Mouse (Mus musculus) B cell, adult 2 months (primary cell): ENCODE data around the gene Pde6g.

Source experiments
- DNase-seq, 2 experiments: peaks; one replicate each; pipeline ENCODE4 v3.0.0; 2022

Pde6g gene

GRCm38 (mm10) chr11:120453306-120453705 lies at the start of gene Pde6g:
TSS of gene Pde6g (minus strand) at chr11:120453500.
- DNase-seq = no peak

DNA sequence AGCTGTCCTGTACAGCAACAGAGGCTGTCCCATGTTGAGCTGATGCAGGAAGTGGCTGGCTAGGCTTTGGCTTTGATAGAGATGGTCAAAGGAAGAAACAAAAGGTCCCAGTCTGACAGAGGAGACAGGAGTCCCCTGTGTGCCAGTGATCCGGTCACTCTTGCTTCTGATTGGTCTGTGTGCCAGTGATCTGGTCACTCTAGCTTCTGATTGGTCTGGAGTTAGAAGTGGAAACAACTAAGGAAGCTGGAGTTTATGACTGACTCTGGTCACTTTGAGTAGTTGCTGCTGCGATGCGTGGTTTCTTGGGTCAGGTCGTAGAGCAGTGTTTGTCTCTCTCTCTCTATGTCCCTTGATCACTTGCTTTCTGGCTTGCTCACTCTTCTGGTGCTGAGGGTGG lies 48.4 kb upstream of the Pde6g start:
- DNase-seq = no peak

DNA sequence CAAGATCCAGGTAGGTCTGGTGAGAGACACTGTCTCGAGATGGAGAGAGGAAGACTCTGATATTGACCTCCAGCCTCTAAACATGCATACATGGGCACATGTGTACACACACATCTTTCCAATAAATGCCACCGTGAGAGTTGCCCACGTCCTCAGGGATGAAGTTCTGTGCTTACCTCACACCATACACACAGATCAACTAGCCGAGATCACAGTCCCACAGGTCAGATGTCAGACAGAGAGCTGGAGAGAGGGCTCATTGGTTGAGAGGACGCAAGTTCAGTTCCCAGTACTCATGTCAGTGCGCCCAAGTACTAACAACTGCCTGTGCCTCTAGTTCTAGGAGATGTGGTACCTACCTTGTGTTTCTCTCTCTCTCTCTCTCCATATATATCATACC lies 47.7 kb upstream of the Pde6g start:
- DNase-seq = no peak

- no peak for DNase-seq
Observed at GRCm38 (mm10) chr11:120500357-120500756, 47.1 kb upstream of the Pde6g start.

DNA sequence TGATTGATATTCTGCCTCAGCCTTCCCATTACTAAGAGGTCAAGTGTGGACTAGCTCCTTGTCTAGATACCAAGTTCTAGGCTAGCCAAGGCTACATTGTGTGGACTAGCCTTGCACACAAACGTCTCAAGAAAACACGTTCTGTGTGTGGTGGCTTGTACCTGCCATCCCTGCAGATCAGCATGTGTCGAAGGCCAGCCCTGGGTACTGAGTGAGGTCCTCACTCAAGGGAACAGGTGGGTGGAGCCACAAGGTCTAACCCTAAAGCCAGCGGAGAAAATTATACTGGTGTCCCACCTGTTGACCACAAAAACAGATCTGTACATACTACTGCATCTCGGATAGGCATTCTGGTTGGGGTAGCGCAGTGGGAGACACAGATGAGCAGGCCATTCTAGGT lies 46.6 kb upstream of the Pde6g start:
- no peak for DNase-seq

DNA sequence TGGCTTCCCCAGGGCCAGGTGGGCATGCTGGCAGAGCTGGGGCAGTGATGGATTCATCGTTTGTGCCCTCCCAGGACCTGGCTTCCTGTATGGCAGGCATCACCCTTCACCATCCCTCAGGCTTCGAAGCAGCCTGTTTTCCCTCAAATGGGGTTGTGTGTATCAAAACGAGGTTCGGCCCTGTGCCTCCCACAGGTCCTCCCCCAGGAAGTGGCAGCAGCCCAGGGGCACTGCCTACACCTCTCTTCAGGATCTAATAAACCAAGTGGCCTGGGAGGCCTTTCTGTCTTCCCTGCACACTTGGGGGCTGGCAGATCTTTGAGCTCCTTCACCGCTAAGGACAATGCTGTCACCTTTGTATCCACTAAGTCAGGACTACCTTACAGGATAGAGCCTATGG lies 45.6 kb upstream of the Pde6g start:
- no peak for DNase-seq

DNA sequence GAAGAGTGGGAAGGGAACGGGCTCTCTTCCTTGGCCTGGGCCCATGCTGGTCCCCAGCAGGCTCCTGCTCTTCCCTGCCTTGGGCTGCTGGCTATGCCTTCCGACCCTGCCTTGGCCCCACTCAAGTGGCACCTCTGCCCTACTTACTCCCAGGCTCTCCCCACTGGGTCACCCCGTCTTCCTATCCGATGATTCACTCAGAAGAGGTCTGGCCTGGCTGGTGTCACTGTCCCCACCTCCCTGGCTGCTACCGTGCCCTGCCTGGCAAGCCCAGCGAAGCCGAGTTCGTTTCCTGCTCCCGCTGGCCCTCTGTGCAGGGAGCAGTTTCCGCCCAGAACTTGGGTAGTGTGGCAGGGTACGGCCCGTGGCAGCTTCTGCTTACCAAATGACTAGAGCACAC lies 44.9 kb upstream of the Pde6g start:
- DNase-seq = no peak

DNA sequence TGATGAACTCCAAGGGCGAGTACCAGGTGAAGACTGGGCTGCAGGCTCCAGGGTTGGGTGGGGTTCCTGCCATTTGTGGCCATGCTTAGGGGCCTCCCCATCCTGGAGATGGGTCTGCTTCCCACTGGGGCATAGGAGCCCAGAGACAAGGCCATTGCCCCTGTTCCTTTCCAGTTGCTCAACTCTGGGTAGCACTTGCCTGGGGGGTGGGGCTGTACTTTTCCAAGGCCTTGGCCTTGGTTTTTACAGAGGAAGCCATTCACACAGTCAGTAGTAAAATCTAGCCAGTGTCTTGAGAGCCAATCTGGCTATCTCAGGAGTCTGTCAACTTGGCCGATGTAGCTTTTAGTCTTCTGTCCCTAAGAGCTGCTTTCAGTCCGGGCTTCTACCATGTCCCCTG lies 44.1 kb upstream of the Pde6g start:
- no peak for DNase-seq

DNA sequence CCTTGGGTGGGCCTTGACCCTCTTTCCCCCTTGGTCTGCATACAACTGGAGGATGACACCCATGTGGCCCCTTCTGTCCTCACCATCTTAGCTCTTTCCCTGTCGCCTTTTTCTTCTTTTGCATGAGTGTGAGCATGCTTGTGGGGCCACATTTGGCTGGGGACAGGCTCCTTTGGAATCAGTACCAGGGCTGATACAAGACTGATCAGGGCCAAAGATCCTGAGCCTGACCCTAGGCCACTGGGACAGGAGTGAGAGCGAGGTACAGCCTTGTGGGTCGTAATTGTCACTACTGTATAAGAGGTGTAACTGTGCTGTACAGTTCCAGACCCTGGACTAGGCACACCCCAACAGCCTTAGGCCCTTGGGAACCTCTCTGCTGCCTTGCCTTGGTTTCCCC lies 40.6 kb upstream of the Pde6g start:
- no peak for DNase-seq

GRCm38 (mm10) chr11:120493351-120493750 lies 40.1 kb upstream of the Pde6g start:
- DNase-seq = no peak

GRCm38 (mm10) chr11:120492878-120493203 lies 39.5 kb upstream of the Pde6g start:
- no peak for DNase-seq

DNA sequence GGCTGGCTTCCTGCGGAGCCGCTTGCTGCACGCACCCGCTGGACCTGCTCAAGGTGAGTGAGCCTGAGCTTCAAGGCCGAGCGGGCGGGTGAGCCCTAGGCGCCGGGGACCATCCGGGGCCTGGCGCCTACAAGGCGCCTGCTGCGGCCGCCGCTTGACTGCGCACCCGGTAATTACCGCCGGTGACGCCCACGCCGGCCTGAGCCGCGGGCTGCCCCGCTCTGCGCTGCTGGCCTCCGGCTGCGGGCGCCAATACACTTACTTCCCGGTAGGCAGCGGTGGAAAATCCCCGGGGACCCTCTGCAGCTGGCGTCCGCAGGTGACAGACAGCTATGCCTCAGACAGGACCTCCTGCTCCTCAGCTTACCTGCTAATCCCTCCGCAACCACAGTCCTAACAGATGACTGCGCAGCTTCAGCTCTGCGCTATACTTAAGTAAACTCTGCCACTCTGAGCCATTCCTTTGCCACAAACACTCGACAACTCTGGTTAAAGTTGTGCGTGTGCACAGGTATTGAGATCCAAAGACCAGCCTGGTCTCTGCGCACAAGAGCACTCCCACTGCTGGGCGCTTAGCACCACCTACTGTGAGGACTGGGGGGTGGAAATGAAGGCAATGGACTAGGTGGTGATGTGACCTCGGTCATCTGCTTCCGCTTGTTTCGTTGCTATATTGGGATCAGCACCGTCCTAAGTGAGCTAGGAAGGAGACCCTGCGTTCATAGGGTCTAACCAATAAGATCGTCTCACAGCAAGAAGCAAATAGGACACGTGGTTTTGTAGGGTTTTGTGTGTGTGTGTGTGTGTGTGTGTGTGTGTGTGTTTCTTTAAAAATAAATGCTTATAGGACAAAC lies 39.0 kb upstream of the Pde6g start:
- peak; percentile 45 to 53 for DNase-seq

- peak; percentile 76 to 83 for DNase-seq
Observed at GRCm38 (mm10) chr11:120491317-120492023, 38.2 kb upstream of the Pde6g start, which contains the start of gene Slc25a10. TSS of gene Slc25a10 (plus strand) at chr11:120491840.

DNA sequence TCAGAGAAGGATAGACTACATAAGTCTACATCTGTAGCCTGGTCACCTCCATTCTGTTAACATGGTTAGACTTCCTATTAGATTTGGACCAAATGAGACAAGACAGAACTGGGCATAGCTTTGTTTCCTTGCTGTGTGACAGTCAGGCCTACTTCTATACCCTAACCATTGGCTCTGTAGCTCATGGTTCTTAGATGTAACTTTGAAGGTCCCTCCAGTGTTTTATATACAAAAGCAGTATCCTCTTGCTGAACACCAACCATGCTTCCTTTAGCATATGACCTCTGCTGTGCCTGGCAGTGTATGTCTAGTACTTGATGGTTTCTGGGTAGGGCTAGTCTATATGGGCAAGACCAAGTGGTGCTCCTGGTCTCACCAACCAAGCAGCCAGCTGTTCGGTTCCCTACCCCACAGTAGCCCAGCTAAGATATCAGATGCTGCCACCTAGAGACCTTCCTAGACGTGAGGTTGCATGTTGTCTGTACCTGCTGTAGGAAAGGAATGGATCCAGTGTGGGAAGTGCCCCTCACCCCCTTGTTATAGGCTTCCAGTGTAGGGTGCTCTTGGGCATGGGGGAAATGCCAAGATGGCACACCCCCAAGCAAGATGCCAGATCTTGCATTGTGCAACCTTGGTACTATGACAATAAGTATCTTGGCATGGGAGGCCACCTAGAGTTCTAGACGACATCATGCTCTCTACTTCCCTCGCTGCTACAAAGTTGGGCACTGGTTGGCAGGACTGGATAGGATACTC lies 37.2 kb upstream of the Pde6g start:
- DNase-seq = no peak

DNA sequence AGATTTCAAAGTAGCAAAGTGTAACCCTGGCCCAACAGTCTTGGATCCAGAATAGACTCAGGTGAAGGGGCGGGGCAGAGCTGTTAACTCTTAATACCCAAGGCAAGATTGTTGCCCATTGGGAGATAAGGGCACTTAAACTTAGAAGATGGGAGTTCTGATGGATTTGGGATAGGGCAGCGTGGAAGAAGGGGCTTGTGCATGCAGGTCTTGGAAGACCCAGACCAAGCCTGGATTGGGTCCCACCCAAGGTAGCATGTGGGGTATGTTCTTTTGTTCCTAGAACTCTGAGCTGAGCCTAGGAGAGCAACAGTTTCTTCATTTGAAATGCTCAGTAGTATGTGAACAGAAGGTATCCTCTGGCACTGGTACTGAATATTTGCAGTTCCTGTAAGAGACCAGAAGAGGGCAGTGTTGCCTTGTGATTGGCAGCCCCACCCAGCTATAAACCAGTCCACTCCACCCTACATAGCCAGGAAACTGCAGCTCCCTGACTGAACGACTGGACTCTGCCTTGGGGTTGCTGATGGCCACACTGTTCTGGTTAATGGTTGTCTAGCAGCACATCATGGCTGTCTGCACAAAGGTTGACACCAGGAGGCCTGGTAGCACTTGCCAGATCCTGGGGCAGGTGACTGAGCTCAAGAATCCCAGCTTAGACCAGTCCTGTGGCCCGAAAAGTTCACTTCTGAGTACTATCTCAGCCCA lies 35.9 kb upstream of the Pde6g start:
- peak; percentile 72 to 76 for DNase-seq

DNA sequence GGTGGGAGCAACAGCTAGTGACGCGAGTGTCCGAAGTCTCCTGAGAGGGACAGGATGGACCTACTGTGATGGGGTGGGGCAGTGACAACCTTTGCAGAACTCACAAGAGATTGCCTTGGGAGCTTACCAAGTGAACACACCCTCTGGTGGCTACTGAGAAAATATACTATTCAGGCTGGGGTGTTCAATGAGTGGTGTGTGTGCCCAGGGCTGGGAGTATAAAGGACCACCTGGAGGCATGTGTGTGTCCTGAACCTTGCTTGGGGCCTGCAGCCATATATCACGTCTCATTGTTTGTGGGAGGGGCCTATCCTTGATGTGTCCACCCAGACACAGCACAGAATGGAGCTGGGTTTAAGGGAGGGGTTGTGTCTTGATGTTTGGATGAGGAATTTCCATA lies 35.2 kb upstream of the Pde6g start:
- DNase-seq = no peak

DNA sequence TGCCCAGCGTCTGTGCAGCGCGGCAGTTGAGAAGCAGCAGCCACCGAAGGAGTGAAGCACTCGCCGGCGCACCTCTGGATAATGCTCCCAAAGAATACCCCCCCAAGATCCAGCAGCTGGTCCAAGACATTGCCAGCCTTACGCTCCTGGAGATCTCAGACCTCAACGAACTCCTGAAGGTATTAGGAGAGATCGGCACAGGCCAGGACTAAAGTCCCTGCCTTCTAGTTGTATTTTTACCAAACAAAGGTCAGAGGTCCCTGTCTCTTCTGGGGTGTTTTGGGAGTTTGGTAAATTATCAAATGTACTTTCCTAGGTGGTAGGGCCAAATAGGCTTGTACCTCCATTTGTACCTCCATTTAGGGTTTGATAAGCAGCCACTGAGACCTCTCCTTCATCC lies 32.0 kb upstream of the Pde6g start:
- no peak for DNase-seq

DNA sequence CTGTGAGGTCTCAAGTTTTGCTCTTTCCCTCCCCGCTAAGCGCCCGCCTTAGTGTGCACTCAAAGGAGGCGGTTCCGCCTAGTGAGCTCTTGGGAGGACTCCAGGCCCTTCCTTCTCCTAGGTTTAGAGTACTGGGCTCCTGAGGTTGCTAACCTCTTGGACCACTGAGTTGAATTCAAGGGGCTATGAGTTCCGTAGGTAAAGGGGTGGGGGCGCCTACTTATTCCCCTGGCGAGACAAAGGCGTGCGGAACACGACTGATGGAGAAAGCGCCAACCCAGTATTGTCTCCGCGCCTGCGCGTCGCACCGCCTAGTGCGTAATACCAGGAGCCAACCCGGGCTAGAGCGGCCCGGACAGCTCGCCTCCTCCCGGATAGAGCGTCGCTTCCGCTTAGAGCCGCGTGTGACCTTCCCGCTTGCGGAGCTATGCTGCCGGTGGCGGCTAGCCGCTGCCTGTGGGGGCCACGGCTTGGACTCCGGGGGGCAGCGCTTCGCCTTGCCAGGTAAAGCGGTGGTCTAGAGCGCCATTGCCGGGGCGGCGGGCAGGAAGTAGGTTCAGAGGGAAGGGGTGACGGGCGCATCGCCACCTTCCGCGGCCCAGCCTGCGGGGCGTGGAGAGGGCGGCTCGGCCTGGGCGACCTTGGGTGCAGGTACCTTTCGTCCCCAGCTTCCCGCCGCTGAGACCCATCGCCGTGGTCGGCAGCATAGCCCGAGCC lies 31.1 kb upstream of the Pde6g start, which contains the start of gene Mrpl12:
TSS of gene Mrpl12 (plus strand) at position 349 of the 717 bp plus-strand sequence.
- DNase-seq = peak; percentile 85 to 86

- DNase-seq = no peak
Observed at GRCm38 (mm10) chr11:120483448-120483934, 30.2 kb upstream of the Pde6g start.

- no peak for DNase-seq
Observed at GRCm38 (mm10) chr11:120472052-120472451, 18.8 kb upstream of the Pde6g start.

DNA sequence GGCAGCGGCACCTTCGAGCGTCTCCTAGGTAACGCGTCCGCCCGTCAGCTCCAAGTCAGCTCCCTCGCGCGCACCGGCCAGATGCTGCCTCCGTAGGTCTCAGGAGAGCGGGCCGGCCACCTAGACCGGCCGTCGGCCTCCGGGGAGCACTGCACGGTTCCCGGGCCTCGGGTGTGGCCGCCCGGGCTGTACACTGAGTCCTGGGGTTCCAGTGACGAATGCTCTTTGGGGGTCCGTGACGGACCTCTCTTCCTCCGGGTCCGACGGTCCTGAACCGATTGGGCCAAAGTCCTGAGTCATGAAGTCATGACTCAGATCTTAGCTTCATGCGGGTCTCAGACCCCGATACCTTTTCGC lies 14.4 kb upstream of the Pde6g start:
- no peak for DNase-seq
